Mouse (Mus musculus) cerebellum, postnatal 10 days (tissue): Measurements from ENCODE around the gene Qrich1.
"Not testable (repeated sequence)": the region's sequence is repeated elsewhere in the genome, so short reads cannot be mapped to it uniquely, and the experiment has no call there.

Source experiments
- DNase-seq, 2 experiments: peaks; one replicate each; pipeline ENCODE4 v3.0.0; 2021; ENCODE audit warnings: mixed read lengths in 2 of 2

Gene Qrich1

DNA sequence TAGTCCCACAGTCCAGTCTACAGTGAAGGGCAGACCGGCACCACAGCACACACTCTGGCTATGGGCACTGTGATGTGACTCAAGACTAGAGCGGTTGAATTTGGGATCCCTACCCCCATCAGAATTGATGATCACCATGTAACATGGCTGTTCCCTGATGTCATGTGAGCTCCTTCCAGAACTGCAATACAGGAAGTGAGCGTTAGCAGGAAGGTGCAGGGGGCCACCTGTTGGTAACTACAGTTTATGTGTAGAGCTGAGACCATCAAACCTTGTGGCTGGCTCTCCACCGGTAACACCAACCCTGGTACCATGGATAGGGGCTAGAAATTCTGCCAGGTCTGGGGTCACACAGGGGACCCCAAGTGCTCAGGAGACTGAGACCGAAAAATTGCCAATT, 72.6 kb downstream of the Qrich1 start:
- DNase-seq, result peak; percentile 43 to 61

DNA sequence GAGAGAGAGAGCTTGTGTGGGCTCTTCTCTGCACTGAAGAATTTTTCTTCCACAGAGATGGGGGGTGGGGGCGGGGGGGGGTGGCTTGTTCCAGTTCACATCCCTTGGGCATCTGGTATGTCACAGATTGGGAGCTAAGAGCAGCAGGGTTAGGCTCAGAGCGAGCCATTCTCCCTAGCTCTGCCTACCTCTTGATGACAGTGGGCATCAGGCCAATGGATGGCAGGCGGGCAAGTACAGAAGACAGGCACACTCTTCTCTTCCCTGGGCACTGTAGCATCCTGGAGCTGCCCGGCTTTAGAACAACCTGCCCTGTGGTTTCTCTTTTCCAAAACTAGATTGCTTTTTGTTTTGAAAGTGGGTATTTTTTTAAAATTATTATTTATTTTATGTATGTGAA, 74.9 kb downstream of the Qrich1 start:
- DNase-seq, result peak; percentile 76 to 82

DNA sequence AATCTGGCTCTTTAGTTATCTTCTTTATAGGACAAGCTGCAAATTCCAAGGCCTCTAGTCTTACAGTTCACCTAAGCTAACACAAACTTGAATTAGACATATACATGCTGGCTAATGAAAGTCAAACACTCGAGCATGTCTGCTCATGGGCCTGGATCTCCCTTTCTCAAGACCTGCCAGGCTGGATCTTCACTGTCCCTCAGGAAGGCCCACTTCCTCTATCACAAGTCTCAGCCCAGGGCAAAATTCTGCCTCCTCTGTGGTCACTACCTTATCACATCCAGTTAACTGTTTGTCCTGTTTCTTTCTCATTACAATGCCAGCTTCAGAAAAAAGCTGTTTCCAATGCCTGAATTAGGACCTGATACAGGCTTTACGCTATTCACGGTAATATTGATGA, 77.7 kb downstream of the Qrich1 start:
- DNase-seq, result no peak

DNA sequence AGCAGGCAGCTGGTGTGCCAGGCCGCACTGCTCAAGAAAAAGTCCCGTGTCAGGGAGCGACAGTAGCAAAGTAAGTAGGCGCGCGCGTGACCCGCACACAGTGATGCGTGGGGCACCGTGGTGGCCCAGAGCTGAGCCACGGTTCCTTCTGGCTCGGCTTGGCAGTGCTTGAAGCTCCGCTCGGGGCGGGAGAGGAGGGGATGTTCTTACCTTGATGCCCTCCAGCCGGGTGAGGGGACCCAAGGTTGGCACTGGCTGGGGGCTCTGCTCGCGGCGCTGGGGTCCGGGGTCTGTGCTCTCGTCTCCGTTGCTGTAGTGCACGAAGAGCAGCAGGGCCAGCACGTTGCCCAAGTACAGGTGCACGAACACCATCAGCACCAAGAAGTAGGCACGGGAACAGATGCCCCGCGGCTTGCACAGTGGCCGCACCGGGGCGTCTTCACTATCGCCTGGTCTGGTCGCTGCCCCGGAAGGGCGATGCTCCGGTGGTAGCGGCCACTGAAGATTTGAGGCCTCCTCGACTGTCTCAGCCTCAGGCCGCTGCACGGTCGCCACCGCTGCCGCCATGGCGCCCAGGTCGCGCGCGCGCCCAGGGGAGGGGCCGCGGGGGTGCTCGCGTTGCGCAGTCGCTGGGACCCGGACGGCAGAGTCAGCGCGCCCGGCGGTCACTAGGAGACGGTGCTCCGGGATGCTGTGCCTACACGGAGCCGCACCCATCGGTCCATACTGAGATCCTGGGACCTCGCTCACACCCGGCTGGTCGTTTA, 80.6 kb downstream of the Qrich1 start, which contains the start of gene P4htm:
Gene P4htm, minus strand, starts transcription at position 670 of the 767 bp plus-strand sequence.
- DNase-seq, result peak; percentile 83 to 85

DNA sequence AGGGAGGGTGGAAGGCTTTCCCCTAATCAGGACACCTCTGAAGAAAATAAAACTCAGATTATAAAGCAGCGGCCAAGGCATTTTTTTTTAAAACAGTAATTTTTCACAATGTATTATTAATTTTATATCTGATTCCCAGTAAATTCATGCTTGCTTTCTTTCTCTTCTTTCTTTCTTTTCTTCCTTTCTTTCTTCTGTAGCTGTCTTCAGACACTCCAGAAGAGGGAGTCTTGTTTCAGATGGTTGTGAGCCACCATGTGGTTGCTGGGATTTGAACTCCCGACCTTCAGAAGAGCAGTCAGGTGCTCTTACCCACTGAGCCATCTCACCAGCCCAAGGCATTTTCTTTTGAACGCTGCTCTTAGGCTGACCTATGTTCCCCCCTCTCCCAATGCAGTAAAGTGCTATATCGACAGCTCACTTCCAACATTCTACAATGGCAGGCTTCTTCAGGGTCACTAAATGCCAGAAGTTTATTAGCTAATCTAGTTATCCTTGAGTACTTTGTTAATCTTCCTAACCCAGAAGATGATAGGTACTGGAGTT, 82.5 kb downstream of the Qrich1 start:
- DNase-seq, result no peak

DNA sequence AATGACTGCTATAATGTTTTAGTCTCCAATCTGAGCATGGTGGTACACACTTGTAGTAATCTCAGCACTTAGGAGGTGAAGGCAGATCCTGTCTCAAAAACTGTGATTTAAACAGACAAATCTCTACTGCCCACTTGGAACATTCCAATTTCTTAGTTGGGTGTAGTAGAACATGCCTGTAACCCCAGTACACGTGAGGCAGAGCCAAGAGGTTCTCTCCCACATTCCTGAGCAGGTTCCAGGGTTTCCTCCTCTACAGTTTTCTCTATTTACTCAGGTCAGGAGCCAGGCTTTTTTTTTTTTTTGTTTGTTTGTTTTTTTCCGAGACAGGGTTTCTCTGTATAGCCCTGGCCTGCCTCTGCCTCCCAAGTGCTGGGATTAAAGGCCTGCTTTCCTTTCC, 83.4 kb downstream of the Qrich1 start:
- DNase-seq, result no peak

DNA sequence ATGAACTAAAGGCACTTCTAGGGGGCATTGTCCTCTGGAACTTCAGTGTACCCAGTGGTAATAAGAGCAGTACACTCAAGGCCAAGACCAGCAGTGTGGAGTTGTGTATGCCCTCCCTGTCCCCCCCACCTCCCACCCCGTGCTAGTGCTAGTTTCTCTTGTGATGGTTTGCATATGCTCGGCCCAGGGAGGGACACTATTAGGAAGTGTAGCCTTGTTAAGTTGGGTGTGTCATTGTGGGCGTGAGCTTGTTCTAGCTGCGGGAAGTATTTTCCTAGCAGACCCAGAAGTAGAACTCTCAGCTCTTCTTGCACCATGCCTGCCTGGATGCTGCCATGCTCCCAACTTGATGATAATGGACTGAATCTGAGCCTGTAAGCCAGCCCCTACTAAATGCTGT, 85.4 kb downstream of the Qrich1 start:
- DNase-seq, result no peak

DNA sequence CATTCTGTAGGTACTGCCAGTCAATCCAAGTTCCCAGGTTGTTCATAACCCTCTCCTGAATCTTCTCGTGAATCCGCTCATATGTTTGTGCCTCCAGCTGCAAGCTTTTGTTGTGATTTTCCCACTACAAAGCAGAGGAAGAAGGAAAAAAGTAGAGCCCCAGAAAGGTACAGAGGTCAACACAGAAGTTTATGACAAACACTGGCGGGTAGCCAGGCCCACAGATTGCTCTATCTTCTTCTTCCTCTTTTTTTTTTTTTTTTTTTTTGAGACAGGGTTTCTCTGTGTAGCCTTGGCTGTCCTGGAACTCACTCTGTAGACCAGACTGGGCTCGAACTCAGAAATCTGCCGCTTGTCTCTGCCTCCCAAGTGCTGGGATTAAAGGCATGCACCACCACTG, 91.3 kb downstream of the Qrich1 start:
- not testable (repeated sequence) for DNase-seq

DNA sequence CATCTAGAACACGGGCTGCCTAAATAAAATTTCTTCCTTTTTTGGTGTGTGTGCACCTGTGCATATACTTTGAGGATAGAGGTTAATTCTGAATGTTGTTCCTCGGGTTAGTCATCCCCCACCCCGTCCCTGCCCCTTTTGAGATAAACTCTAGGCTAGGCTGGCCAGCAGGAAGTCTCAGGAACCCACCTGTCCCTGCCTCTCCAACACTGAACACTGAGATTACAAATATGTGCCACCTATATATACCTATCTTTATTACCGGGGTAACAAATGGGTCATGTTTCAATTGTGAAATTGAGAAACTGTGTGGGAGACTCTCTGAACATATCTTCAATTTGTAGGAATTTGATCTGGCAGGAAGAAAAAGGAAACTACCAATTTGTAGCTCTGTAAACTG, 92.3 kb downstream of the Qrich1 start:
- DNase-seq, result no peak
